Mouse (Mus musculus): ENCODE measurements around the gene Ddx39b.

GRCm38 (mm10) chr17:35274770-35275169 is 33.2 kb downstream of the Ddx39b start:
- TF ChIP-seq POLR2A (IDR thresholded peaks at IDR 0.05; ENCODE audit: extremely low read depth, insufficient read depth, low read length) (no peak), CTCF (IDR thresholded peaks at IDR 0.05; ENCODE audit: extremely low read depth, insufficient read depth, low read length) (peak; percentile 83)

Measured in cortical plate, adult 2 months (tissue).